Mouse (Mus musculus) frontal cortex, postnatal 10 days (tissue): ENCODE measurements at regions not wholly inside any gene's neighbourhood (a gene's known extent, or its start where the extent isn't known, plus 50 kb on each side); places are given as distances from the start of the nearest gene placed in this dataset.

Experiments used
- DNase-seq, 2 experiments: peaks; one replicate each; pipeline ENCODE4 v3.0.0; 2022; ENCODE audit warnings: low spot score in 2 of 2, mixed read lengths in 1 of 2

DNA sequence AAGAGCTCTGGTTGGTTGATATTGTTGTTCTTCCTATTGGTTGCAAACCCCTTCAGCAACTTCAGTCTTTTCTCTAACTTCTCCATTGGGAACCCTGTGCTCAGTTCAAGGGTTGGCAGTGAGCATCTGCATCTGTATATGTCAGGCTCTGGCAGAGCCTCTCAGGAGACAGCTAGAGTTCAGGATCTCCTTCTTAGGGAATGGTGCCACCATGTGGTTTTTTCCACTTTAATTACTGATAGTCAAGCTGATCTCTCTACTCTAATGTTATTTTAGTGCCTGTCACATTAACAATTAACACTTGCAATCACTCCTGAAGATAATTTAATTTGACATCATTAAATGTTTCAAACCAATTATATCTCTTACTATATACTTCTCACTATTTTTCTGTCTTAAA lies 550.4 kb downstream of the Gm597 start:
- no peak for DNase-seq

DNA sequence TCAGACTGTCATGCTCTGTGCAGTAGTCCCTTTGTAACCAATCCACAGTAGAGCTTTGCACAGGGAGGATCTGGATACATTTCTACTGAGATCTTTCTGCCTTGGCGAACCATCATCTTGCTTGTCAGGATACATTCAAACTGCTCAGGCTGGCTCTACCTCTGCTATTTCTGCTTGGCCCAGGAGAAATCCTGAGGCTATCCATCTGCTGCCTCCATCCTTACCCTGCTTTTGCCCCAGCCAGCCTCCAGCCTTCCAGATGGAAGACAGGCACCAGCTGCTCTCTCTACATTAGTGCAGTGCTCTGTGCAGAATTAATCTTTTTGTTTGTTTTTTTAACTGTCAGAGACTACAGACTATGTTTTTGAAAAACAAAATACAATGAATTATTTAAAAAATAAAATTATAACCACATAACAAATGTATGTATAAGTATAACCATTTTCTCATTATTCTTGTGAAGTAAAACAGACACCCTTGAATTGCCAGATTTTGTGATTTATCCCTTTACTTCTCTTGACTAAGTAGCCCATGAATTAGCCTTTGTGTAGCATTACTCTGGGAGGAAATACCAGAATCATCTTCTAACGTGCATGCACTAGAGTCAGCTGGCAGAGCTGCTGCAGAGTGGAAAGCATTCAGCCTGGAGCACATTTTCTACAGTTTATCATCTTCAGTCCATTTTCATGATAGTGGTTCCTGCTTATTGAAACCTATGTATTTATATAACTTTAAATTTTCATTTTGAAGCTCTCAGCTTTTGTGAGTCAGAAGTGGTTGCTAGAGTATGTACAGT lies 565.6 kb downstream of the Gm597 start:
- peak; percentile 6 to 8 for DNase-seq
